Mouse (Mus musculus): ENCODE results near the gene Mdm4.

Mdm4 gene

DNA sequence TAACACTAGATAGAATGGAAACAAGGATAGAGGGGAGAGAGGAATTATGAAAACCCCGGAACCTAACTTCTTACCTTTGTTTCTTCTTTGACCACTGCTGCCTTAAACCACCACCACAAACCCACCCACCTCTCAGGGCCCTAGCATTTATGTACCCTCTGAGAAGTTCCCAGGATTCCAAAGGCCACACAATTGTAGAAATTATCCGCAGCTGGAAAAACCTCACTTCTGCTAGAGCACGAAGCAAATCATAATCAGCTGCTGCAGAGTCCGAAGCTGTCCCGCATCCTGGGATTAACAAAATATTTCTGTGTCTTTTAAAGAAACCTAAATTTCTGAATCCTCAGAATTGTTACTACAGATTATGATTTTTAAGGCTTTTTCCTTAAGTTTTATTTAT lies at the start of gene Mdm4:
Mdm4 (minus strand) TSS at position 101 of the 400 bp plus-strand sequence.
- no peak for DNase-seq

DNA sequence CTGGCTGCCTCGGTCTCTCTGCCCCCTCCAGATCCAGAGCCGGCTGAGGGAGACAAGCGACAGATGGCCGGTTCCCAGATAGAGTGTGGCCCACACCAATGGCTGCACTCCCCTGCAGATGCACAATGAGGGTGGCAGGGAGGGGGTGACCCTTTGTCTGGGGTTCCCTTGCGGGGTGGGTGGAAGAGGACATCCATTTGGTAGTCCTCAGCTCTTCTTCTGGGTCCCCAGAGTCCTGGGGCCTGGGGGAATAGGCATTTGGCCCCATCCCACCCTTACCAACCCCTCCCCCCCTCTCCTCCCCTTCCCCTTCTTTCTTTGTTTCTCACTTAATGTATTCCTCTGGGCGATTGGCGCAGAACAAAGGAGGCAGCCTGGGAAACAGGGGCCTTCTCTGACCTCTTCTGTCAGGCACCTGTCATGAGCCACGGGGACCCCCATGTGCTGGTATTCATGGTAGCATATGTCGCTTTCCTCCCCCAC lies 49.8 kb upstream of the Mdm4 start:
- DNase-seq: no peak

GRCm38 (mm10) chr1:133079509-133079908 lies 49.1 kb upstream of the Mdm4 start:
- DNase-seq: no peak

DNA sequence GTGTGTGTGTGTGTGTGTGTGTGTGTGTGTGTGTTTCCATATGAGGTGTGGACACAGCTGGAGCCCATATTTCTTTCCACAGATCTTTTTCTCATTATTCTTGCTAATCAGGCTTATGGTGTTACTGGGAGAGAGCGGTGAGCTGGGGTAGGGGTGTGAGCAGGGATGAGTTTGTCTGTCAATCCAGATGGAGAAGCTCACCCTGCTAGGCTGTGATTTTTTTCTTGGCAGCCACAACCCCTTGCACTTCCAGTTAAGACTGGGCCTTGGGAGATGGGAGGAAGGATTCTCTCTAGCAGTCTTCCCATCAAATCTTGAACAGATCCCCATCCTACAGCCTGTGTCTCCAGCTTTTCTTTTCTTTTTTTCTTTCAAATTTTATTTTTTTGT lies 48.0 kb upstream of the Mdm4 start:
- no peak for DNase-seq

DNA sequence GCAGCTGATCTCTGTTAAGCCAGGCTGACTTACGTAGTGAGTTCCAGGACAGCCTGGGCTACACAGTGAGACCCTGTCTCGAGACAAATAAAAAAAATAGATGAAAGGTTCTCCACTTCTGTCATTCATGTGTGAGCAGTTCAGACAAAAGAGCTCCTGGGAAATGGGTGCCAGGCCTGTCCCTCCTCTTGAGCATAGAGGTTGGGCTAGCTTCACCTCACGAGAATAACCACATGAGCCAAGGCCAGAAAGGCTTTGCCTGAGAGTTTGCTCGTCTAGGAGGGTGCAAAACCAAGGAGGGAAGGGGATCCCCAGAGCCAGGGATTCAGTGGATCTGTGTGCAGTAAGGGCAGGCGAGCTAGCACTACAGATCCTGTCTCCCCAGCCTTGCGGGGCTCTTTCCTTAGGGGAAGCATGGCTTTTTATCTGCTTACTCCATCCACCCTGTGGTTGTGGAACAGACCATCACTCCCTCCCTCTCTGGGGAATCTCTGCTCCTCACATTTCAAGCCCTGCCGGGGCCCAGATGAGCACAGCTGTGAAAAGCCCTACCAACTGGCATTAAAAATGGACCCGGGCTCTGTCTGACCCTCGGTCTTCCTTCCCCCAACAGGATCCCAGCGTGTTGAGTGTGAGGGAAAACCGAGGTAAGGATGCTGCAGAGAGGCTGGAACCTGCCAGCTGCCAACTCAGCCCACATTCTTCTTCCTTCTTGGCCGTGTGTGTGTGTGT lies 47.4 kb upstream of the Mdm4 start:
- DNase-seq: no peak

DNA sequence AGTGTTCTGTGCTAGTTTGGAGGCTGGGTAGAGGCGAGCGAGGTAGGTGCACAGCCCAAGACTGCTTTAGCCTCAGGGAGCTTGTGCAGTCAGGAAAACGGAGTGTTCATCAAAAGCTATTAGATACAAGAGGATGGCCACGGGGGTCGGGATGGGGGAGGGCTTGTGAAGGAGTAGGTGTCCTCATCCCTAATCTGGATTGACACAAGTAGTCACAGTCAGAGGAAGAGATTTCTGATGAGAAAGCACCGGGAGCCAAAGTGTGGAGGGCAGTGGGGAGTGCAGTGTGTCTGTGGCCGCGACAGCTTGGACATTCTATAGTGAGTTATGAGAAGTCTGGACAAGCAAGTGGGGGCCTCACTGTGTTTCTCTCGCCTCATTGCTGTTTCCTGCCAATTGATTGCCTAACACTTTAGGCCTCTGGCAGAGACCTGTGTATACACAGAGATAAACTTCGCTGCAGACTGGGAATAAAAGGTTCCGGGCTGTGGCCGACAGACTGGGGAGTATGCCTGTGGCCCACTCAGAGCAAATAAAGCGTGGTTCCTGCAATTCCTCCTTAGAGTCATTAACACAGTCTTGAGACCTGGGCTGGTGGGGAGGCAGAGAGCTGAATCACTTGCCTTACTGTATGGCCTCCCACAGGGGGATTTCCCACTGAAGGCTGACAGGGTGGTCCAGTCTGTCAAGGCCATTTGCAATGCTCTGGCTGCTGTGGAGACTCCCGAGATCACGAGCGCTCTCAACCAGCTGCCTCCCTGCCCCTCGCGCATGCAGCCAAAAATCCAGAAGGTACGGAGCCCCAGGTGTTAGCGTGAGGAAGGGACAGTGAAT lies 46.5 kb upstream of the Mdm4 start:
- DNase-seq: no peak

GRCm38 (mm10) chr1:133075651-133076400 lies 45.5 kb upstream of the Mdm4 start:
- no peak for DNase-seq

DNA sequence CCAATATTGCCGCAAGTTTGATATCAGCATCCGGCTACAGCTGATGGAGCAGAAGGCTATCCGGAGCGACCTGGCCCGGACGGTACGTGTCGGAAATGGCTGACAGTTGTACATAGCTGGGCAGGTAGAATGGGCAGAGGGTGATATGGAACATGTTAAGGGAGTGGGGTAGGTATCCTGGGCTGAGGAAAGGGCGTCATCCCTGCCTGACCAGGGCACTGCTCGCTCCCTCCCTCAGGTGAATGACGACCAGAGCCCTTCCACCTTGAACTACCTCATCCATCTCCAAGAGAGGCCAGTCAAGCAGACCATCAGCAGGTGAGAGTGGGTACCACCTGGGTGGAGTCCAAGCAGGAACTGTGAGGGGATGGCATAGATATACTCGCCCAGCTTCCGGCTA lies 44.2 kb upstream of the Mdm4 start:
- no peak for DNase-seq

DNA sequence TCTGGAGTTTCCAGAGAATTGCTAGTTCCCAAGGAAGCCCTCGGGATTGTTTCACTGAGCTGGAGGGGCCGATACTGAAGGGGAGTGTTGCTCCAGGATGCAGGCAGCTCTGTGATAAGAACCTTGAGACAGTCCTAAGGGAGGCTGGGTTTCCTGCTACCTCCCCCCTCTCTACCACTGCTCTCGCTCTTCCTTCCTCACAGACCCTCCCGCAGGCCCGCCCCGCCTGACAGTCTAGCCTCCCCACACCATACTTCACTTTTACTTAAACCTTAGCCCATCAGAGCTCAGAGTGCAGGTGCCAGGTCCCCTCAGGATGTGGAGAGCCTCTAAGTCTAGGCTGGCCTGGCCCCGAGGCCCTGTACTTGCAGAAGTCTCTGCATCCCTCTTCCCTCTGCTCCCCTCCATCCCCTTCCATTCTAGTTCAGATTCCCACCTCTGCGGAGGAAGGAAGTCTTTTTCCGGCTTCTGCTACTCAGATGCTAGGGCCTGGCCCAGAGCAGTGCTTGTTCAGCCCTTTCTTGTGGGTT lies 43.0 kb upstream of the Mdm4 start:
- DNase-seq: peak; percentile 59

GRCm38 (mm10) chr1:133071666-133072381 lies 41.5 kb upstream of the Mdm4 start:
- no peak for DNase-seq

DNA sequence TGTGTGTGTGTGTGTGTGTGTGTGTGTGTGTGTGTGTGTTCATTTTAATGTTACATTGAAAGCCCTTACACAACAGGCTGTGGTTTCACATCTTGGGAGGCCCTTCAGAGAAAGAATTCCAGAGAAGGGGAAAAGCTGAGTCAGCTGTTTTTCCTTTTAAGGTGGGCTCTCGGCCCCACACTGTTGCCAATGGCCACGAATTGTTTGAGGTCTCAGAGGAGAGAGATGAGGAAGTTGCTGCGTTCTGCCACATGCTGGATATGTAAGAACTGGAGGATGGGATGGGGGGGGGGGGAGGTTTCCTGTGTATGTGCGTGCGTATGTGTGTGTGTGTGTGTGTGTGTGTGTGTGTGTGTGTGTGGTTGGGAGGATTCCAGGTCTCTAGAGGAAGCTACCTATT lies 39.8 kb upstream of the Mdm4 start:
- DNase-seq: no peak

GRCm38 (mm10) chr1:133069275-133070120 lies 39.1 kb upstream of the Mdm4 start:
- peak; percentile 14 for DNase-seq

DNA sequence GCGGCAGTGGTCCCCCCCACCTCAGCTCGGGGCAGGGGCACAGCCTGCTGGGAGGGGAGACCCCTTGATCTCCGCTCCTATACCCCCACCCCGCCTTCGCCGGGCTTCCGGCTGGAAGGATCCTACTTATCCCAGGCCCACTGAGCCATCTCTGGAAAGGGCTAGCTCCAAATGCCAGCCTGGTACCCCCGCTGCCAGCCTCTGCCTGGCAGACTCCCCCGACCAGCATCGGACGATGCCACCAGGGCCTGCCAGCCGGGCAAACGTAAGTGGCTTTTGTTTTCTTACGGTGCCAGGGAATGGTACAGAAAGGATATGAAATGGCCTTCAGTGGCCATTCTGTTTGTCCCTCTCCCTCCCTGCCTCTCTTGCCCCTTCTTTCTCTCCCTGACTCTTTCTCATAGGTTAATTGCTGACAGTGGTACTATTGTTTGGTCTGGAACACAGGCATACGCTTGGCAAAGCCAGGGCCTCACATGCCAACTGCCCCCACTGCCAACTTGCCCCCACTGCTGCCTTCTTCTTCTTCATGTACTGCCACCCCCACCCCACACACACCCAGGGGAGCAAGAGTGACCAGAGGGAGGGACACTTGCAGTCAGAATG lies 38.4 kb upstream of the Mdm4 start:
- DNase-seq: no peak

- no peak for DNase-seq
Observed at GRCm38 (mm10) chr1:133068268-133068667, 37.9 kb upstream of the Mdm4 start.

- no peak for DNase-seq
Observed at GRCm38 (mm10) chr1:133063164-133063563, 32.8 kb upstream of the Mdm4 start.

DNA sequence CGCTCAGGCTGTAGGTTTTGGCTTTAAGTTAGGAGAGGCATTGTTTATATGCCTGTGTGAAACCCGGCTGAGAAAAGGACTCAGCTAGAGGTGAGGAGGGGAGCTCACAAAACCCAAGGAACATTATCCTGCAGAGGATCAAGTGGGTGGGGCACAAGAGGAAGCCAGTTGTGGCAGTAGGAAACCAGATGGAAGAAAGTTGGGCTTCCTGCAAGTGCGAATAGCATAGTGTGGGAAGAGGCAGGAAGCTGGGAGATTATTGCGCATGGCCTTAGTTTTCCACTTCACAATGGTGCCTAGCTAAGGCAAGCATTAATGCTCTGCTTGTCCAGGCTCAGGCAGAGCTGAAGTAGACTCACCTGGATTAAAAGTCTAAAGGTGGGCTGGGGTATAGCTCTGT lies 30.3 kb upstream of the Mdm4 start:
- no peak for DNase-seq

DNA sequence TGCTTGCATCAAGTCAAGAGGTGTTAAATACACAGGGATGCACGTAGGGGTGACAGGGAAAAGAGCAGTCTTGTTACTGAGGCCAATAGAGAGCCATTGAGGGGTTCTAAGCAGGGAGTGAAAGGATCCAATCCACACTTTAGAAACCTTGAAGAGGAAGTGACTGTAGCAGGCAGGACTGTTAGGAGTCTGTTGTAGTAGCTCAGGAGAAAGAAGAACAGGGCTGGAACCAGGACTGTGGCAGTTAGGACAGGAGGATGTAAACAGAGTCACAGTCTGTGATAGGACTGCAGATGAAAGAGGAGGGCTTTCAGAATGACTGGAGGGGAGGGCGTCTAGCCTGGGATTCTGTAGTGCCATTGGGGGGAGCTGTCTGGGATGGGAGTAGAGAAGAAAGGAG lies 29.2 kb upstream of the Mdm4 start:
- DNase-seq: no peak

GRCm38 (mm10) chr1:133057345-133058034 lies 27.1 kb upstream of the Mdm4 start:
- DNase-seq: no peak

GRCm38 (mm10) chr1:133054326-133054725 lies 24.0 kb upstream of the Mdm4 start:
- DNase-seq: no peak

DNA sequence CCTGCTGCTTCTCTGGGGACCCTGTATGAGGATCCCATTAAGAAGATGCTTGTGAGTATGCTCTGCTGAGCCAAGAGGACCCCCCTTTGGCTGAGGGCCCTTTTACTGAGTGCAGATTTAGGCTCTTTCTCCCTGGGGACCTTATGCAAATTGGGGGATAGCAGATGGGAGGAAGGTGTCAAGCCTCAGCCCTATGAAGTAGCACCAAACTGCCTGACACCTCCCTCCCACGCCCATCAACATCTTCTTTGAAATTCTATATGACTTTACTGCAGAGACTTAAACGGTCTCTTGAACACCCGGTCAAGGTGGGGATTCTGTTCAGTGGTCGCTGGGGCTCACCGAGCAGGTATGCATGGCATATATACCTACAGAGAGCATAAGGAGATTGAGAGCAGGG lies 22.7 kb upstream of the Mdm4 start:
- no peak for DNase-seq
